In genomic region chr19:10457484-10457800, GRCm38 (mm10) we compare ENCODE assay signal across 7 mouse cellular contexts. TPM values are rescaled to one million over a fixed set of nuclear protein-coding genes. Genes with fewer than 3 reads are reported as not detected.
DNase-seq lines count a peak whose midpoint lies in the region; ATAC-seq and TF ChIP-seq lines count a peak whose summit lies in the region.

No protein-coding gene starts in this region.

- H3K36me3 ChIP-seq in C2C12 (ENCODE audit: control insufficient read depth, insufficient read depth): no peaks in the 10 kb centered on the region
- H3K36me3 ChIP-seq in embryonic facial prominence, embryonic 14.5 days (ENCODE audit: control insufficient read depth, insufficient read depth, low read length): no peaks in the 10 kb centered on the region
- H3K36me3 ChIP-seq in hindbrain, embryonic 15.5 days: no peaks in the 10 kb centered on the region
- H3K36me3 ChIP-seq in limb, embryonic 14.5 days (ENCODE audit: control insufficient read depth, insufficient read depth, low read length): no peaks in the 10 kb centered on the region
- H3K36me3 ChIP-seq in midbrain, embryonic 15.5 days (replicated peaks): no peaks in the 10 kb centered on the region

- ATAC-seq in embryonic facial prominence, embryonic 14.5 days (ENCODE audit: low read depth): peak; percentile 93
- ATAC-seq in hindbrain, embryonic 15.5 days (ENCODE audit: low FRiP score, low read depth): peak; percentile 87
- ATAC-seq in limb, embryonic 14.5 days (ENCODE audit: low FRiP score, low read depth): peak; percentile 86
- ATAC-seq in midbrain, embryonic 15.5 days (replicated peaks): peak; percentile 92

- TF ChIP-seq POLR2A in limb, embryonic 14.5 days (IDR thresholded peaks at IDR 0.05; ENCODE audit: borderline replicate concordance, extremely low read depth, insufficient read depth, insufficient read length): 0 out of 2 replicates have a peak, but pooled peaks have one; percentile 12

- H3K27ac ChIP-seq in embryonic facial prominence, embryonic 14.5 days (replicated peaks; ENCODE audit: low read depth, low read length): no peak overlapping the region
- peak overlapping the region; percentile 71; the same call in 1 of the 2 replicates for H3K27ac ChIP-seq in hindbrain, embryonic 15.5 days (replicated peaks)
- no peak overlapping the region for H3K27ac ChIP-seq in limb, embryonic 14.5 days (replicated peaks; ENCODE audit: low read depth, low read length)
- peak overlapping the region; percentile 74; the same call in 1 of the 2 replicates for H3K27ac ChIP-seq in midbrain, embryonic 15.5 days

- H3K9me3 ChIP-seq in embryonic facial prominence, embryonic 14.5 days (ENCODE audit: control insufficient read depth, low read length): no peaks in the 10 kb centered on the region
- H3K9me3 ChIP-seq in hindbrain, embryonic 15.5 days: no peaks in the 10 kb centered on the region
- no peaks in the 10 kb centered on the region for H3K9me3 ChIP-seq in limb, embryonic 14.5 days (ENCODE audit: control insufficient read depth, low read length)
- no peaks in the 10 kb centered on the region for H3K9me3 ChIP-seq in midbrain, embryonic 15.5 days

- peak; percentile 89 for DNase-seq in ES-CJ7 (ENCODE audit: low read depth, low spot score)
- DNase-seq in embryonic facial prominence, embryonic 14.5 days (ENCODE audit: low spot score): peak; percentile 94
- DNase-seq in limb, embryonic 14.5 days (ENCODE audit: low spot score): peak; percentile 84
- DNase-seq in yolk sac, embryonic 10.5 days (ENCODE audit: low spot score): peak; percentile 91

- peaks cover 7% of the 10 kb centered on the region for H3K4me1 ChIP-seq in embryonic facial prominence, embryonic 14.5 days (ENCODE audit: control insufficient read depth, insufficient read depth, low read length)
- H3K4me1 ChIP-seq in hindbrain, embryonic 15.5 days (replicated peaks): peaks cover 24% of the 10 kb centered on the region
- H3K4me1 ChIP-seq in limb, embryonic 14.5 days (ENCODE audit: control insufficient read depth, insufficient read depth, low read length): peaks cover 16% of the 10 kb centered on the region
- H3K4me1 ChIP-seq in midbrain, embryonic 15.5 days: peaks cover 26% of the 10 kb centered on the region

- H3K4me3 ChIP-seq in C2C12 (ENCODE audit: insufficient read depth, poor library complexity, severe bottlenecking): no peak overlapping the region
- peak overlapping the region; percentile 53 for H3K4me3 ChIP-seq in embryonic facial prominence, embryonic 14.5 days (ENCODE audit: low read depth, low read length)
- peak overlapping the region; percentile 55 for H3K4me3 ChIP-seq in hindbrain, embryonic 15.5 days
- peak overlapping the region; percentile 51 for H3K4me3 ChIP-seq in limb, embryonic 14.5 days (replicated peaks; ENCODE audit: low read length)
- H3K4me3 ChIP-seq in midbrain, embryonic 15.5 days: peak overlapping the region; percentile 48

- H3K27me3 ChIP-seq in C2C12 (ENCODE audit: control insufficient read depth, insufficient read depth, insufficient read length): peaks cover 34% of the 10 kb centered on the region
- peaks cover 67% of the 10 kb centered on the region for H3K27me3 ChIP-seq in embryonic facial prominence, embryonic 14.5 days (replicated peaks; ENCODE audit: control insufficient read depth, insufficient read depth, low read length)
- peaks cover 57% of the 10 kb centered on the region for H3K27me3 ChIP-seq in hindbrain, embryonic 15.5 days
- peaks cover 66% of the 10 kb centered on the region for H3K27me3 ChIP-seq in limb, embryonic 14.5 days (ENCODE audit: control insufficient read depth, insufficient read depth, low read length)
- H3K27me3 ChIP-seq in midbrain, embryonic 15.5 days (replicated peaks): peaks cover 57% of the 10 kb centered on the region

- no peak for TF ChIP-seq CTCF in C2C12 (IDR thresholded peaks at IDR 0.05; ENCODE audit: control insufficient read depth, insufficient read depth, insufficient read length)

- H3K9ac ChIP-seq in embryonic facial prominence, embryonic 14.5 days (ENCODE audit: low read depth, low read length): peak overlapping the region; percentile 54
- H3K9ac ChIP-seq in hindbrain, embryonic 15.5 days: peak overlapping the region; percentile 44
- peak overlapping the region; percentile 45 for H3K9ac ChIP-seq in limb, embryonic 14.5 days (ENCODE audit: low read depth, low read length, severe bottlenecking)
- peak overlapping the region; percentile 45; the same call in 1 of the 2 replicates for H3K9ac ChIP-seq in midbrain, embryonic 15.5 days

- peak overlapping the region; percentile 22 for H3ac ChIP-seq in C2C12 (ENCODE audit: control insufficient read depth, insufficient read length, low read depth)

- 1% methylated on average over 21 of the region's 34 CpGs for WGBS in embryonic facial prominence, embryonic 14.5 days
- WGBS in hindbrain, embryonic 15.5 days: 0% methylated on average over 20 of the region's 34 CpGs
- under 1% methylated on average over 22 of the region's 34 CpGs for WGBS in limb, embryonic 14.5 days
- WGBS in midbrain, embryonic 15.5 days: under 1% methylated on average over 34 of the region's 34 CpGs

- H3K4me2 ChIP-seq in embryonic facial prominence, embryonic 14.5 days (ENCODE audit: low read depth, low read length): peak overlapping the region; percentile 93
- H3K4me2 ChIP-seq in hindbrain, embryonic 15.5 days: peak overlapping the region; percentile 91
- peak overlapping the region; percentile 92 for H3K4me2 ChIP-seq in limb, embryonic 14.5 days (replicated peaks; ENCODE audit: low read depth, low read length, severe bottlenecking)
- peak overlapping the region; percentile 81 for H3K4me2 ChIP-seq in midbrain, embryonic 15.5 days

- no peaks in the 10 kb centered on the region for H3K79me2 ChIP-seq in C2C12 (ENCODE audit: control insufficient read depth, insufficient read depth)

- H3K79me3 ChIP-seq in C2C12 (ENCODE audit: low read depth): no peaks in the 10 kb centered on the region

TF ChIP-seq in C2C12, 6 proteins besides CTCF, POLR2A, EP300 and RAD21:
- no peak for TF ChIP-seq MYOG (IDR thresholded peaks at IDR 0.05; ENCODE audit: control insufficient read depth, extremely low read depth, insufficient read length)
- TF ChIP-seq USF1 (IDR thresholded peaks at IDR 0.05; ENCODE audit: low read depth): no peak
- no peak for TF ChIP-seq MAX (IDR thresholded peaks at IDR 0.05)
- no peak for TF ChIP-seq MYOD1 (IDR thresholded peaks at IDR 0.05; ENCODE audit: control insufficient read depth, insufficient read length, low read depth)
- no peak for TF ChIP-seq CEBPB (IDR thresholded peaks at IDR 0.05; ENCODE audit: low read depth)
- TF ChIP-seq FOSL1 (IDR thresholded peaks at IDR 0.05; ENCODE audit: insufficient read depth, low read length, poor library complexity, severe bottlenecking): no peak

RNA-seq across cellular contexts. Expression of gene Lrrc10b, which starts 0.2 kb away (rescaled TPM):
- 0.07 TPM for polyA plus RNA-seq in C2C12 (2012; fragmentation: generic; extraction: Trizol)
- polyA plus RNA-seq in embryonic facial prominence, embryonic 14.5 days (2014; fragmentation: Nextera tagmentation; extraction: Ambion mirVana): 0.68 and 1.4 TPM in 2 replicates
- 0.98 and 1.5 TPM in 2 replicates for polyA plus RNA-seq in hindbrain, embryonic 15.5 days (2015; fragmentation: Nextera tagmentation; extraction: Ambion mirVana)
- 0.88 and 1.2 TPM in 2 replicates for polyA plus RNA-seq in limb, embryonic 14.5 days (2012; rRNA removed)
- polyA plus RNA-seq in limb, embryonic 14.5 days (2014; fragmentation: Nextera tagmentation; extraction: Ambion mirVana): 0.43 and 0.84 TPM in 2 replicates
- 1.7 and 2.4 TPM in 2 replicates for polyA plus RNA-seq in midbrain, embryonic 15.5 days (2015; fragmentation: Nextera tagmentation; extraction: Ambion mirVana)

RNA-seq across cellular contexts. Expression of gene Ppp1r32, which starts 25.3 kb away (rescaled TPM):
- polyA plus RNA-seq in C2C12 (2012; fragmentation: generic; extraction: Trizol): 0.04 TPM
- polyA plus RNA-seq in embryonic facial prominence, embryonic 14.5 days (2014; fragmentation: Nextera tagmentation; extraction: Ambion mirVana): 0.45 and 2.5 TPM in 2 replicates
- 2.1 and 2.3 TPM in 2 replicates for polyA plus RNA-seq in hindbrain, embryonic 15.5 days (2015; fragmentation: Nextera tagmentation; extraction: Ambion mirVana)
- polyA plus RNA-seq in limb, embryonic 14.5 days (2012; rRNA removed): 0.53 and 0.78 TPM in 2 replicates
- polyA plus RNA-seq in limb, embryonic 14.5 days (2014; fragmentation: Nextera tagmentation; extraction: Ambion mirVana): 0.18 TPM in 1 of 2 replicates, not detected in the other
- 2.4 and 3.7 TPM in 2 replicates for polyA plus RNA-seq in midbrain, embryonic 15.5 days (2015; fragmentation: Nextera tagmentation; extraction: Ambion mirVana)

Comparison
In these comparisons a context has a peak if more than half of its experiments do, and no peak if none do; other contexts are left out.
1. H3K27ac ChIP-seq: peak in hindbrain, embryonic 15.5 days (single experiment) and midbrain, embryonic 15.5 days (single experiment); none in embryonic facial prominence, embryonic 14.5 days (single experiment) and limb, embryonic 14.5 days (single experiment).
2. Peak in every context shown above with its lines, with median percentiles within 50 percentile points of each other: DNase-seq, ATAC-seq, H3K4me2 ChIP-seq and H3K9ac ChIP-seq.